Mouse (Mus musculus) forebrain, embryonic 13.5 days (tissue): Measurements from ENCODE around the gene Lgalsl. TPM values are rescaled to one million over a fixed set of nuclear protein-coding genes. Genes with fewer than 3 reads are reported as not detected.

Source experiments
- ATAC-seq: fragments of 200-750 bp; cut with Nextera tagmentation; 2 replicates; pipeline ENCODE4 v1.8.0; 2017
- H3K27ac ChIP-seq: fragments of 300-500 bp; sonication (generic); 2 replicates; pipeline ENCODE4 v1.5.1; 2015; ENCODE audit warnings: inconsistent platforms, mild to moderate bottlenecking, moderate library complexity
- H3K27me3 ChIP-seq: fragments of 300-500 bp; sonication (generic); 2 replicates; pipeline ENCODE4 v1.6.1; 2015; ENCODE audit warnings: mild to moderate bottlenecking, inconsistent platforms
- H3K36me3 ChIP-seq: fragments of 300-500 bp; sonication (generic); 2 replicates; pipeline ENCODE4 v1.6.1; 2015; ENCODE audit warnings: mild to moderate bottlenecking, inconsistent platforms; ENCODE audit not compliant: poor library complexity, severe bottlenecking
- H3K4me1 ChIP-seq: fragments of 300-500 bp; sonication (generic); 2 replicates; pipeline ENCODE4 v1.6.1; 2015; ENCODE audit warnings: inconsistent platforms
- H3K4me2 ChIP-seq: fragments of 300-500 bp; sonication (generic); 2 replicates; pipeline ENCODE4 v1.6.1; 2015; ENCODE audit warnings: inconsistent platforms, mild to moderate bottlenecking, moderate library complexity
- H3K4me3 ChIP-seq: fragments of 300-500 bp; sonication (generic); 2 replicates; pipeline ENCODE4 v1.5.1; 2015; ENCODE audit warnings: mild to moderate bottlenecking, inconsistent platforms
- H3K9ac ChIP-seq: fragments of 300-500 bp; sonication (generic); 2 replicates; pipeline ENCODE4 v1.6.1; 2015; ENCODE audit warnings: mild to moderate bottlenecking, inconsistent platforms
- H3K9me3 ChIP-seq: fragments of 300-500 bp; sonication (generic); replicated peaks from 2 replicates; pipeline ENCODE4 v1.6.1; 2016; ENCODE audit warnings: inconsistent platforms
- WGBS: fragments of 180-500 bp; shearing (Covaris S2); methylation state at CpG from one replicate; pipeline ENCODE4 v1.1.7; 2015; 5-methylcytosine and 5-hydroxymethylcytosine counted together
- polyA plus RNA-seq: library from polyadenylated mRNA; unstranded; fragments of >200 nt; fragmentation: Nextera tagmentation; extraction: Ambion mirVana; gene quantifications from 2 replicates; pipeline ENCODE4 v1.2.1, GENCODE M21; 2015

The Lgalsl gene
- polyA plus RNA-seq, 1 experiment from 2014 or later, result 45.4 TPM

GRCm38 (mm10) chr11:20858921-20859668 is 28.2 kb upstream of the Lgalsl start:
- Histone ChIP-seq H3K4me3 (no peak overlapping the region), H3K27ac (peak overlapping the region; percentile 67), H3K4me1 (peaks cover 17% of the 10 kb centered on the region), H3K4me2 (peak overlapping the region; percentile 28; the same call in 1 of the 2 replicates), H3K27me3 (no peaks in the 10 kb centered on the region), H3K36me3 (no peaks in the 10 kb centered on the region), H3K9me3 (no peaks in the 10 kb centered on the region), H3K9ac (no peak overlapping the region)
- 18% methylated on average over 9 of the region's 9 CpGs for WGBS
- peak; percentile 93 for ATAC-seq

DNA sequence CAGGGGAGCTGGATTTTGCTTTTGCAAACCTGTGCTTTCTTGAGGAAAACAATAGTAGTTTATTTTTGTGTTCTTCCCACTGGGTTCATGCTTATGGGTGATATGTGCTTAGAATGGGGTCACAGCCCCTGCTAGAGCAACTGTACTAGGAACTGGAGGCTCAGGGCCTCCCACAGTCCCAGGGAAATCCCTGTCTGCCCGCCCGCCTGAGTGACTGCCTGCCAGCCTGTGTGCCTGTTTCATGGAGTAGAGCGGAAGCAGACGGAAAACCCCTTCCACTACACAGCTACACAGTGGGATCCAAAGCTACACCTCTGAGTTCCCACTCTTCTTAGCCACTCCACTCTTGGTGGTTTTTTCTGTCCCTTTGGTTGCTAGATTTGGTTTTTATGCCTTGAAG is 27.1 kb upstream of the Lgalsl start:
- WGBS, result 85% methylated on average over 4 of the region's 4 CpGs
- Histone ChIP-seq H3K9me3 (no peaks in the 10 kb centered on the region), H3K4me2 (no peak overlapping the region), H3K4me3 (no peak overlapping the region), H3K36me3 (no peaks in the 10 kb centered on the region), H3K4me1 (peaks cover 23% of the 10 kb centered on the region), H3K27me3 (no peaks in the 10 kb centered on the region), H3K9ac (no peak overlapping the region), H3K27ac (no peak overlapping the region)
- no peak for ATAC-seq

DNA sequence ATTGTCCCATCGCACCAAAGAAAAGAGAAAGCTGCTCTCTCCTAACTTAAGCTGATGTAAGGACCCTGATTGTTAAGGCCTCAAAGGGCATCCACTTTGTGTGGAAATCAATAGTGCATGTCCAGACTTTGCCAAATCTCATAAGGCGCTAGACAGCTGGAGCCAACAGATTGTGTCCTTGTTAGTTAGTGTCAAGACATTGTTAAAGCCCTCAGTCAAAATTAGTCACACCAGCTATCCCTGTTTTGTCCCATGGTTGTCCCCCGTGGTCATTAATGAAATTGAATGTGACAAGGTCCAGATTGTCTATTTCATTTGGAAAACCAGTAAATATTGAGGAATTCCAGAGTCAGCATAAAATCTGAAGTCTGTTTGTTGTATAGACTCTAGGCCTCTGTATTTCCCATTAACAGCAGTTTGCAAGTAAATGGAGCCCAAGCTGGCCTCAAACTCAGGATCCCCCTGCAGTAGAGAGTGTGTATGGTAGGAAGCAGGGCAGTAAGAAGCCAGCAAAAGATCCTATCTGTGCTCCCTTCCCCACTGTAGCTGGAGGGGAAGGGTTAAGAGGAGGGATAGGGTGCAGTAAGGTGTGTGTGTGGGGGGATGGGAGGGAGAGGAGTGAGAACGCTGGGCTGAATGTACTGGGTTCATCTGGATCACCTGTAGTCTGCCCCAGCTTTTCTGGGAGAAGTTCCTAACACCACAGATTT is 23.3 kb upstream of the Lgalsl start:
- no peaks in the 10 kb centered on the region for H3K36me3 ChIP-seq
- no peak overlapping the region for H3K27ac ChIP-seq
- H3K4me3 ChIP-seq, result no peak overlapping the region
- H3K9me3 ChIP-seq, result no peaks in the 10 kb centered on the region
- no peaks in the 10 kb centered on the region for H3K27me3 ChIP-seq
- H3K9ac ChIP-seq, result no peak overlapping the region
- H3K4me1 ChIP-seq, result peaks cover 16% of the 10 kb centered on the region
- no peak overlapping the region for H3K4me2 ChIP-seq
- ATAC-seq, result no peak
- WGBS, result 34% methylated on average over 4 of the region's 4 CpGs

- Histone ChIP-seq H3K4me1 (peaks cover 10% of the 10 kb centered on the region; the same call in 1 of the 2 replicates), H3K27ac (no peak overlapping the region)
- WGBS, result 91% methylated on average over 1 of the region's 1 CpGs
These were observed 19.3 kb upstream of the Lgalsl start for GRCm38 (mm10) chr11:20850196-20850595.

GRCm38 (mm10) chr11:20849403-20849802 is 18.5 kb upstream of the Lgalsl start:
- Histone ChIP-seq H3K9ac (no peak overlapping the region), H3K4me2 (no peak overlapping the region), H3K4me3 (no peak overlapping the region), H3K27me3 (no peaks in the 10 kb centered on the region), H3K36me3 (no peaks in the 10 kb centered on the region), H3K9me3 (no peaks in the 10 kb centered on the region), H3K4me1 (peaks cover 9% of the 10 kb centered on the region; the same call in 1 of the 2 replicates), H3K27ac (no peak overlapping the region)
- no peak for ATAC-seq
- WGBS, result 80% methylated on average over 5 of the region's 5 CpGs

More at GRCm38 (mm10) chr11:20850196-20850595, 19.3 kb upstream of the Lgalsl start:
- Histone ChIP-seq H3K27me3 (no peaks in the 10 kb centered on the region), H3K4me3 (no peak overlapping the region), H3K36me3 (no peaks in the 10 kb centered on the region), H3K4me2 (no peak overlapping the region), H3K9ac (no peak overlapping the region), H3K9me3 (no peaks in the 10 kb centered on the region)
- ATAC-seq, result no peak

GRCm38 (mm10) chr11:20837366-20837765 is 6.5 kb upstream of the Lgalsl start:
- ATAC-seq, result no peak
- H3K9me3 ChIP-seq, result no peaks in the 10 kb centered on the region
- no peaks in the 10 kb centered on the region for H3K36me3 ChIP-seq
- H3K4me2 ChIP-seq, result no peak overlapping the region
- H3K27ac ChIP-seq, result no peak overlapping the region
- H3K4me3 ChIP-seq, result no peak overlapping the region
- no peaks in the 10 kb centered on the region for H3K4me1 ChIP-seq
- no peak overlapping the region for H3K9ac ChIP-seq
- WGBS, result 92% methylated on average over 5 of the region's 5 CpGs
- no peaks in the 10 kb centered on the region for H3K27me3 ChIP-seq

DNA sequence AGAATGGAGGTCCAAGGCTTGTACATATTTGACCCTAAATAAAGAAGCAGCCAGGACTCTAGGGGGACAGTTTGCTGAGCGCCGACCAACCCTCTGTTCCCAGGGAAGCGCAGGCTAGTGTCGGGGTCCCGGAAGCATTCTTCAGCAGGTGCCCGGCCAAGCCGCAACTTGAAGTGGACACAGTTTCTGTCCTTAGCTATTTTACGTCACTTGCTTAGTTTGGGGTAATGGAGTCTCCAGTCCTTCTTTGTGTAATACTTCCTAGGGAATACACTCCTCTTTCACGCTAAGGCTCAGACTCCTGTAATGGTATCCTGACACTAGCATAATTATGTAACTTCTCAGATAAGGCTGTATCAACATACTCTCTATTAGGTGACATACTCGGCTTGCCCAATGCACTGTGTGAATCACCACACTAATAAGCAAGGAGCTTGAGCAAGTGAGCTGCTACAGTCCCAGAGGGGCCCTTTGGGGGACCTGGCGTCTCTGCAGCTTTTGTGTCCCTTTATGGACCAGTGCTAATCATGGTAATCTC is 813 bp upstream of the Lgalsl start:
- Histone ChIP-seq H3K4me2 (peak overlapping the region; percentile 69), H3K4me1 (peaks cover 27% of the 10 kb centered on the region), H3K4me3 (peak overlapping the region; percentile 84), H3K27me3 (no peaks in the 10 kb centered on the region), H3K27ac (peak overlapping the region; percentile 81; the same call in 1 of the 2 replicates), H3K9me3 (no peaks in the 10 kb centered on the region), H3K9ac (peak overlapping the region; percentile 96), H3K36me3 (peaks cover 13% of the 10 kb centered on the region)
- 8% methylated on average over 11 of the region's 11 CpGs for WGBS
- peak; percentile 33 for ATAC-seq

DNA sequence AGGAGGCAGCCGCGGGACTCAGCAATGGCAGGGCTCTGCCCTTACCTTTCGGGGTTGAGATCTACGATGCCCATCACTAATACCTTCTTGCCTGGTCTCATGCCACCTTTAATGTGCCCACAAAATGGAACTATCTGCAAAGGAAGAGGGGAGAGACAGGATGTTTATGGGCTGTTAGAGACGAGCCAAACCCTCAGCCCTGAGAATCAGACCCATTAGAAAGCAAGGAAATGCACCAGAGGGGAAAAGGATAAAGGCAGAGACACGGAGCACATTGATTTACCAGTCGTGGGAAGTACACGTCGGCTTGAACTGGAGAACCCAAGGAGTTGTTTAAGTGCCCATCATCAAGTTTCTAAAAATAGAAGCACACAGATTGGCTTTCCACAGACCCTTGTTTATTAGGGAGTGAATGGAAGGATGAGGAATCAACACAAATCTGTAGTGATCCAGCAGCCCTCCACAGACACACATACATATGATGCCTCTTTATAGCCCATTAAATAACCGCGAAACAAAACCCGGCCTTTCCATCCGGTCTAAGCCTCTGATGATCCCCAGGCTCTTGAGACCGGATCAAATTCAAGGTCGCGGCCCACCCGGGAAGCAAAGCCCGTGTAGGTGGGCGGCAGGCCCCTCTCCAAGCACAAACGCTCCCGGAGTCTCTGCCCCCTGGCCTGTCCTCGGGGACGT is 717 bp downstream of the Lgalsl start:
- 12% methylated on average over 23 of the region's 23 CpGs for WGBS
- H3K36me3 ChIP-seq, result peaks cover 23% of the 10 kb centered on the region
- ATAC-seq, result peak; percentile 40

DNA sequence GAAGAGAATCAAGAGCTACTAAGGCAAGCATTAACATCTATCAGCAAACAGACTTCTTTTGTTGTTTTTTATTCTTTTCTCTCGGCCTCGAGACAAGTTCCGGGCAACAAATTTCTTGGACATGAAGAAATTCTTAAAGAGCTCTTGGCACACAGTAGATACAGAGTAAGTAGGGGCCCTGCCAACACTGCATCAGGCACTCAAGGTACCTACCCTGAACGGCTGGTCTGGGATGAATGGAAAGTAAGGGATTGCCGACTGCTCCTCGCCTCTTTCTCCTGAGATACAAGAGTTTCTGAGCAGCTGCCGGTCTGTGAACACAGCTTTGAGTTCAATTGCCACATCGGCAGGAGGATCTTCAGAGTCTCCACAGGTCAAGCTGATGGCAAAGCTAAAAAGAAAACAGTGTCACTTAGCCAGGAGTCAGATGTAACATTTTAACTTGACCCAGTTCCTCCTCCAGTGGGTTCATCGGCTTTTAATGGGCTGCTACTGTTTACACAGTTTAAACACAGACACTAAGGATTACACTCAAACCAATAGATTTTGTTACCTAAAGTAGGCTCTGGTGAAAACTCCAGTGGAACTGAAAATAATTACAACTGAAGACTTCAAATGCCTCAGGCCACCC is 1.7 kb downstream of the Lgalsl start:
- Histone ChIP-seq H3K9ac (peak overlapping the region; percentile 96; the same call in 1 of the 2 replicates), H3K4me1 (peaks cover 27% of the 10 kb centered on the region), H3K27ac (peak overlapping the region; percentile 31; the same call in 1 of the 2 replicates), H3K27me3 (no peaks in the 10 kb centered on the region), H3K4me3 (peak overlapping the region; percentile 84), H3K4me2 (peak overlapping the region; percentile 69), H3K9me3 (no peaks in the 10 kb centered on the region), H3K36me3 (peaks cover 29% of the 10 kb centered on the region)
- no peak for ATAC-seq
- WGBS, result 39% methylated on average over 9 of the region's 9 CpGs

More for the DNA sequence above, 717 bp downstream of the Lgalsl start:
- no peaks in the 10 kb centered on the region for H3K27me3 ChIP-seq
- H3K4me3 ChIP-seq, result peak overlapping the region; percentile 84
- H3K9me3 ChIP-seq, result no peaks in the 10 kb centered on the region
- H3K4me1 ChIP-seq, result peaks cover 27% of the 10 kb centered on the region
- peak overlapping the region; percentile 96 for H3K9ac ChIP-seq
- H3K4me2 ChIP-seq, result peak overlapping the region; percentile 69
- H3K27ac ChIP-seq, result peak overlapping the region; percentile 81

DNA sequence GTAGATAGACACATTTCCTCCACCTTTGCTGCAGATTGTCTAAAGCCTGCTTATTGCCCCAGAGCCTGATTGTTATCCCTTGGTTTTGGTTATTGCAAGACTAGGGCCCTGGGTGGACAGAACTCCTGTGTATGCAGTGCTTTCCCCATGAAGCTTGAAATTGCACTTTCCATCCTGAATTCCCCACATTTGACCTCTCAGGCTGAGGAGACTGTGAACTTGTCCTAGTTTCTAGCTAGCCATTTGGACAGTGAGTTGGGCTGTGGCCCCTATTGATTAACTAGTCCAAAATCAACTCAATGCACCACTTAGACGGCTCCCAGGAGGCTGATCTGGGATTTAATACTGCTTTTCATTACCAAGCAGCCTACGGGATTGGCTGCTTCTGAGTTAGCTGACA is 6.9 kb downstream of the Lgalsl start:
- peaks cover 29% of the 10 kb centered on the region for H3K36me3 ChIP-seq
- H3K27me3 ChIP-seq, result no peaks in the 10 kb centered on the region
- H3K9me3 ChIP-seq, result no peaks in the 10 kb centered on the region
- peaks cover 8% of the 10 kb centered on the region for H3K4me1 ChIP-seq
- no peak overlapping the region for H3K4me2 ChIP-seq
- no peak for ATAC-seq
- WGBS, result 17% methylated on average over 2 of the region's 2 CpGs
- no peak overlapping the region for H3K9ac ChIP-seq
- H3K4me3 ChIP-seq, result no peak overlapping the region
- no peak overlapping the region for H3K27ac ChIP-seq

GRCm38 (mm10) chr11:20823301-20823700 is 7.6 kb downstream of the Lgalsl start:
- no peak for ATAC-seq
- Histone ChIP-seq H3K36me3 (peaks cover 29% of the 10 kb centered on the region), H3K27ac (no peak overlapping the region), H3K9ac (no peak overlapping the region), H3K4me2 (no peak overlapping the region), H3K9me3 (no peaks in the 10 kb centered on the region), H3K4me3 (no peak overlapping the region), H3K27me3 (no peaks in the 10 kb centered on the region), H3K4me1 (0 out of 2 replicates have a peak, but pooled peaks cover 4% of the 10 kb centered on the region)
- 95% methylated on average over 2 of the region's 2 CpGs for WGBS
